Mouse (Mus musculus) hindbrain, embryonic 13.5 days (tissue): ENCODE results near the gene Smcr8. TPM values are rescaled to one million over a fixed set of nuclear protein-coding genes. Genes with fewer than 3 reads are reported as not detected.
"Not testable (repeated sequence)": the region's sequence is repeated elsewhere in the genome, so short reads cannot be mapped to it uniquely, and the experiment has no call there.

ENCODE experiments used
- ATAC-seq: fragments of 200-750 bp; cut with Nextera tagmentation; 2 replicates; pipeline ENCODE4 v1.8.0; 2017; ENCODE audit warnings: moderate TSS enrichment; ENCODE audit not compliant: low FRiP score
- H3K27ac ChIP-seq: fragments of 300-500 bp; sonication (generic); 2 replicates; pipeline ENCODE4 v1.5.1; 2015; ENCODE audit warnings: inconsistent platforms, mild to moderate bottlenecking, moderate library complexity
- H3K27me3 ChIP-seq: fragments of 300-500 bp; sonication (generic); 2 replicates; pipeline ENCODE4 v1.6.1; 2015; ENCODE audit warnings: mild to moderate bottlenecking, inconsistent platforms
- H3K36me3 ChIP-seq: fragments of 300-500 bp; sonication (generic); 2 replicates; pipeline ENCODE4 v1.6.1; 2015; ENCODE audit warnings: mild to moderate bottlenecking, inconsistent platforms
- H3K4me1 ChIP-seq: fragments of 300-500 bp; sonication (generic); replicated peaks from 2 replicates; pipeline ENCODE4 v1.6.1; 2015; ENCODE audit warnings: inconsistent platforms
- H3K4me2 ChIP-seq: fragments of 300-500 bp; sonication (generic); 2 replicates; pipeline ENCODE4 v1.6.1; 2015; ENCODE audit warnings: inconsistent platforms, mild to moderate bottlenecking, moderate library complexity
- H3K4me3 ChIP-seq: fragments of 300-500 bp; sonication (generic); 2 replicates; pipeline ENCODE4 v1.5.1; 2015; ENCODE audit warnings: mild to moderate bottlenecking, inconsistent platforms
- H3K9ac ChIP-seq: fragments of 300-500 bp; sonication (generic); 2 replicates; pipeline ENCODE4 v1.6.1; 2015; ENCODE audit warnings: mild to moderate bottlenecking, inconsistent platforms
- H3K9me3 ChIP-seq: fragments of 300-500 bp; sonication (generic); 2 replicates; pipeline ENCODE4 v1.6.1; 2016; ENCODE audit warnings: inconsistent platforms
- WGBS: fragments of 180-500 bp; shearing (Covaris S2); methylation state at CpG from one replicate; pipeline ENCODE4 v1.1.7; 2015; 5-methylcytosine and 5-hydroxymethylcytosine counted together
- polyA plus RNA-seq: library from polyadenylated mRNA; unstranded; fragments of >200 nt; fragmentation: Nextera tagmentation; extraction: Ambion mirVana; gene quantifications from 2 replicates; pipeline ENCODE4 v1.2.1, GENCODE M21; 2015

Gene Smcr8
- polyA plus RNA-seq, 1 experiment from 2014 or later: 6.5 TPM

GRCm38 (mm10) chr11:60790472-60790871 lies 13.1 kb downstream of the Smcr8 start:
- Histone ChIP-seq H3K9ac (no peak overlapping the region), H3K9me3 (no peaks in the 10 kb centered on the region), H3K4me3 (no peak overlapping the region), H3K27ac (no peak overlapping the region), H3K36me3 (peaks cover 54% of the 10 kb centered on the region), H3K4me2 (no peak overlapping the region), H3K27me3 (no peaks in the 10 kb centered on the region), H3K4me1 (peaks cover 5% of the 10 kb centered on the region)
- ATAC-seq: no peak
- 83% methylated on average over 2 of the region's 2 CpGs for WGBS

- no peaks in the 10 kb centered on the region for H3K27me3 ChIP-seq
- H3K4me2 ChIP-seq: no peak overlapping the region
- H3K9me3 ChIP-seq: no peaks in the 10 kb centered on the region
- 93% methylated on average over 11 of the region's 11 CpGs for WGBS
- H3K4me1 ChIP-seq: no peaks in the 10 kb centered on the region
- H3K36me3 ChIP-seq: peaks cover 5% of the 10 kb centered on the region; the same call in 1 of the 2 replicates
- H3K9ac ChIP-seq: no peak overlapping the region
- no peak overlapping the region for H3K27ac ChIP-seq
- H3K4me3 ChIP-seq: no peak overlapping the region
- ATAC-seq: no peak
Measured at GRCm38 (mm10) chr11:60796342-60796741, 19.0 kb downstream of the Smcr8 start.

DNA sequence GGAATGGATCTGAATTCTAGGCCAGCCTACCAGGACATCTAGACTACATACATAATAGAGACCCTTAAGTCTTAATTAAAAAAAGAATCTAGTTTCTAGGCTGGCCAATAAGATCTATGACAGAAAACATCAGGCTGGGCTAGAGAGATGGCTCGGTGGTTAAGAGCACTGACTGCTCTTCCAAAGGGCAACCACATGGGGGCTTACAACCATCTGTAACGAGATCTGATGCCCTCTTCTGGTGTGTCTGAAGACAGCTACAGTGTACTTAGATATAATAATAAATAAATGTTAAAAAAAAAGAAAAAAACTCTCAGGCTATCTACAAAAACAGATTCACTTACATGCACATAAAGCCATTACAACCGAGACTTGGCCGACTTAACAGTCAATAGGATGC lies 22.7 kb downstream of the Smcr8 start:
- WGBS: 89% methylated on average over 4 of the region's 4 CpGs

DNA sequence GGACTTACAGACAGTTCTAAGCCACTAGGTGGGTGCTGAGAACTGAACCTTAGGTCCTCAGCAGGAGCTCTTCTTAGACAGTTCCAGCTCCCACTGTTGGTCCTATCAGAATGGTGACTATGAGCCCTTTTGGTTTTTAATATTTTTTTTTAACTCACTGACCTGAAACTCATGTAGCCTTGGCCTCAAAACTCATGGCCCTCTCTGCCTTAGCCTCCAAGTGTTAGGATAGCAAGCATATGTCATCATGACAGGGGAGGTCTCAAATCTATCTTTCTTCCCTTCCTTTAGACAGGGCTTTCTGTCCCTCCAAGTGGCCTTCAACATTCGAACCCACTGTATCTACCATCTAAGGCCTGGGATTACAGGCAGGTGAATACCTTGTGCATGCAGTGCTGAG lies 23.6 kb downstream of the Smcr8 start:
- 88% methylated on average over 1 of the region's 1 CpGs for WGBS
- Histone ChIP-seq H3K4me3 (no peak overlapping the region), H3K9ac (no peak overlapping the region), H3K36me3 (no peaks in the 10 kb centered on the region), H3K27me3 (no peaks in the 10 kb centered on the region), H3K4me2 (no peak overlapping the region), H3K27ac (no peak overlapping the region), H3K4me1 (no peaks in the 10 kb centered on the region), H3K9me3 (no peaks in the 10 kb centered on the region)
- no peak for ATAC-seq

More for the DNA sequence above, 22.7 kb downstream of the Smcr8 start:
- no peaks in the 10 kb centered on the region for H3K9me3 ChIP-seq
- H3K27me3 ChIP-seq: no peaks in the 10 kb centered on the region
- H3K4me2 ChIP-seq: no peak overlapping the region
- H3K27ac ChIP-seq: no peak overlapping the region
- no peak overlapping the region for H3K9ac ChIP-seq
- ATAC-seq: no peak
- no peak overlapping the region for H3K4me3 ChIP-seq
- no peaks in the 10 kb centered on the region for H3K36me3 ChIP-seq
- no peaks in the 10 kb centered on the region for H3K4me1 ChIP-seq

DNA sequence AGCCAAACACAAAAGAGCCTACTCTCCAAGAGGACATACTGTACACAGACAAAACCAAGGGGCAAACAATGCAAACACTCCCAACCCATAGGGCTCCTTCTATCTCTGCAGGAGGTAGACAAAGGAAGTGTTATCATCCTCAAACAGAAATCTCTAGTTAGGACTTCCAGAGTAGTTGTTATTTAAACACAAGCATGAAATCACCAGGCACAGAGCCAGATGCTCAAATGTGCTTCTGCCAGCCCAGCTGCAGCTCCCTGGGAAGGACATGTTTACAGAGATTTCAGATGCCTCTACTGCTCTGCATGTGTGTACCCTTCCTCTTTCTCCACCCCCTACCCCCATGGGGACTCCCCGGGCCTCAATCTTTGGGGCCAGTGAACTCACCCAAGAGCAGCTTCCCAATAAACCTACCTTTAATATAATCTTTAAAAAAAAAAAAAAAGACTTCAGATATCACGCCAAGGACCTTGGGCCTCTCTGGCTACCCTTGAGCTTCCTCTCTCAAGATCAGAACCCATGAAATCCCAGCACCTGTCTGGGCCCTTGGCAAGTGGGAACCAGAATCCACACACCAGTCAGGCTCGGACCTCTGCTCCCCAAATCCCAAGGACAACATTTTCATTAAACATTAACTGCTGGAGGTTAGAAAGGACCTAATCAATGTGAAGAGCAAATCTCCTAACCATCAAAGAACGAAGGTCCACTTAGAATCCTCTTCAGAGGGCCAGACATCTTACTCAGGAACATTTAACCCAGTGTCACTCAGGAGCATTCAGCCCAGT lies 31.2 kb downstream of the Smcr8 start:
- peaks cover 21% of the 10 kb centered on the region for H3K4me1 ChIP-seq
- 76% methylated on average over 4 of the region's 4 CpGs for WGBS
- H3K9ac ChIP-seq: no peak overlapping the region
- no peak for ATAC-seq
- no peaks in the 10 kb centered on the region for H3K36me3 ChIP-seq
- H3K4me3 ChIP-seq: no peak overlapping the region
- no peak overlapping the region for H3K27ac ChIP-seq
- no peak overlapping the region for H3K4me2 ChIP-seq
- H3K27me3 ChIP-seq: no peaks in the 10 kb centered on the region
- H3K9me3 ChIP-seq: no peaks in the 10 kb centered on the region

DNA sequence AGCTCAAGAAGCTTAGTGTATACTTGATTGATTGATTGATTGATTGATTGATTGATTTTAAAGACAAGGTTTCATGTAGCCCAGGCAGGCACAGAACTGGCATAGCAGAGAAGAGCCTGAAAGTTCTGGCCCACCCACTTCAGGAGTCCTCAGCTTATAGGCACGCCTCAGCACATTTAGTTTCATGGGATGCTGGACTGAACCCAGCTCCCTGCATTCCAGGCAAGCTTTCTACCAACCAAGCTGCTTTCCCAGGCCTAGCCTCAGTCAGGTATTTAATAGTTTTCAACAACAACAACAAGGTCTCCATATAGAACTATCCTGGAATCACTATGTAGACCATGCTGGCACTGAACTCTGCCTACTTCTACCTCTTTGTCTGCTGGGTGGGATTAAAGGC lies 32.2 kb downstream of the Smcr8 start:
- Histone ChIP-seq H3K27ac (no peak overlapping the region), H3K4me2 (0 out of 2 replicates have a peak overlapping the region, but pooled peaks have one; percentile 81), H3K4me1 (peaks cover 21% of the 10 kb centered on the region), H3K9me3 (no peaks in the 10 kb centered on the region), H3K4me3 (no peak overlapping the region), H3K27me3 (no peaks in the 10 kb centered on the region), H3K9ac (no peak overlapping the region), H3K36me3 (no peaks in the 10 kb centered on the region)
- no peak for ATAC-seq
- 84% methylated on average over 1 of the region's 1 CpGs for WGBS

- no peak overlapping the region for H3K27ac ChIP-seq
- no peaks in the 10 kb centered on the region for H3K27me3 ChIP-seq
- peak overlapping the region; percentile 45 for H3K4me3 ChIP-seq
- H3K9me3 ChIP-seq: no peaks in the 10 kb centered on the region
- peak overlapping the region; percentile 81 for H3K4me2 ChIP-seq
- WGBS: 18% methylated on average over 14 of the region's 14 CpGs
- peak overlapping the region; percentile 30; the same call in 1 of the 2 replicates for H3K9ac ChIP-seq
- no peak for ATAC-seq
- H3K36me3 ChIP-seq: no peaks in the 10 kb centered on the region
- H3K4me1 ChIP-seq: peaks cover 21% of the 10 kb centered on the region
Measured at GRCm38 (mm10) chr11:60810046-60810965, 33.0 kb downstream of the Smcr8 start.

GRCm38 (mm10) chr11:60811054-60811460 lies 33.7 kb downstream of the Smcr8 start:
- ATAC-seq: peak; percentile 98
- no peaks in the 10 kb centered on the region for H3K27me3 ChIP-seq
- no peaks in the 10 kb centered on the region for H3K36me3 ChIP-seq
- peak overlapping the region; percentile 81 for H3K4me2 ChIP-seq
- no peak overlapping the region for H3K27ac ChIP-seq
- H3K9me3 ChIP-seq: no peaks in the 10 kb centered on the region
- peak overlapping the region; percentile 30; the same call in 1 of the 2 replicates for H3K9ac ChIP-seq
- peaks cover 21% of the 10 kb centered on the region for H3K4me1 ChIP-seq
- H3K4me3 ChIP-seq: peak overlapping the region; percentile 45
- WGBS: under 1% methylated on average over 29 of the region's 29 CpGs

DNA sequence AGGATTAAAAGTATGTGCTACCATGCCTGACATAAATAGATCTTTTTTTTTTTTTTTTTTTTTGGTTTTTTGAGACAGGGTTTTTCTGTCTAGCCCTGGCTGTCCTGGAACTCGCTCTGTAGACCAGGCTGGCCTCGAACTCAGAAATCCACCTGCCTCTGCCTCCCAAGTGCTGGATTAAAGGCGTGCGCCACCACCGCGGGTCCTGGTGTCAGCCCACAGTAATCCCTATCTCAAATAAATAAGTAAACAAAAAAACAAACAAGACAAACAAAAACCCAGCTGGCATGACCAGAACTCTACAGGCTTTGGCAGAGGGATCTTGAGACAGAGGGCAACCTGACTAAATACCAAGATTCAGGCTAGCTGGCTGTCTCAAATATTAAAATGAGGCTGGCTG lies 34.3 kb downstream of the Smcr8 start, which contains the start of gene Shmt1:
Gene Shmt1 (minus strand): TSS at position 101 of the 400 bp plus-strand sequence.
- peak within 1 kb of the TSS; percentile 45 for H3K4me3 ChIP-seq
- H3K27ac ChIP-seq, H3K9me3 ChIP-seq, H3K27me3 ChIP-seq, H3K36me3 ChIP-seq: not testable (repeated sequence)
- ATAC-seq: 0 out of 2 replicates have a peak, but pooled peaks have one; percentile 10
- H3K4me2 ChIP-seq: peak within 1 kb of the TSS; percentile 81
- peaks cover 21% of the 10 kb centered on the region for H3K4me1 ChIP-seq
- peak within 1 kb of the TSS; percentile 30; the same call in 1 of the 2 replicates for H3K9ac ChIP-seq
- WGBS: 36% methylated on average over 6 of the region's 6 CpGs

DNA sequence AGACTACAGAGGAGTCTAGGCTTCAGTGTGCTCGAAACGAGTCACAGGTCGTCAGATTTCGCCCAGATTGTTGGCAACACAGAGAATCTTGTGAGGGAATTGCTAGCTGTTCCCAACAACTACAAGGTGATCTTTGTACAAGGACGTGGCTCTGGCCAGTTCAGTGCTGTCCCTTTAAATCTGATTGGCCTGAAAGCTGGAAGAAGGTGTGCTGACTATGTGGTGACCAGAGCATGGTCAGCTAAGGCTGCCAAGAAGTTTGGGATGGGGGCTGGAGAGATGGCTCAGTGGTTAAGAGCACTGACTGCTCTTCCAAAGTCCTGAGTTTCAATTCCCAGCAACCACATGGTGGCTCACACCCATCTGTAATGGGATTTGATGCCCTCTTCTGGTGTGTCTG lies 39.1 kb downstream of the Smcr8 start:
- no peak overlapping the region for H3K4me2 ChIP-seq

GRCm38 (mm10) chr11:60823771-60824170 lies 46.4 kb downstream of the Smcr8 start:
- no peaks in the 10 kb centered on the region for H3K4me1 ChIP-seq
- 73% methylated on average over 2 of the region's 2 CpGs for WGBS
- no peak overlapping the region for H3K27ac ChIP-seq
- no peak for ATAC-seq
- H3K4me3 ChIP-seq: no peak overlapping the region
- H3K9ac ChIP-seq: no peak overlapping the region
- no peaks in the 10 kb centered on the region for H3K36me3 ChIP-seq
- no peaks in the 10 kb centered on the region for H3K9me3 ChIP-seq
- no peak overlapping the region for H3K4me2 ChIP-seq
- 0 out of 2 replicates have a peak, but pooled peaks cover 6% of the 10 kb centered on the region for H3K27me3 ChIP-seq

More for the DNA sequence above, 39.1 kb downstream of the Smcr8 start:
- no peaks in the 10 kb centered on the region for H3K4me1 ChIP-seq
- no peak for ATAC-seq
- no peaks in the 10 kb centered on the region for H3K9me3 ChIP-seq
- WGBS: 80% methylated on average over 5 of the region's 5 CpGs
- H3K27ac ChIP-seq: no peak overlapping the region
- H3K9ac ChIP-seq: no peak overlapping the region
- H3K4me3 ChIP-seq: no peak overlapping the region
- no peaks in the 10 kb centered on the region for H3K27me3 ChIP-seq
- H3K36me3 ChIP-seq: no peaks in the 10 kb centered on the region

- Histone ChIP-seq H3K4me1 (no peaks in the 10 kb centered on the region), H3K36me3 (no peaks in the 10 kb centered on the region), H3K9me3 (no peaks in the 10 kb centered on the region), H3K4me3 (no peak overlapping the region), H3K4me2 (no peak overlapping the region), H3K27me3 (0 out of 2 replicates have a peak, but pooled peaks cover 10% of the 10 kb centered on the region), H3K9ac (no peak overlapping the region), H3K27ac (no peak overlapping the region)
- ATAC-seq: no peak
- WGBS: 81% methylated on average over 3 of the region's 3 CpGs
Measured at GRCm38 (mm10) chr11:60825191-60825590, 47.9 kb downstream of the Smcr8 start.
